Mouse (Mus musculus) erythroblast, embryonic 14.5 days (primary cell): Measurements from ENCODE around the gene Atad5.

Source experiments
- GATA1 ChIP-seq: IDR thresholded peaks from 2 replicates; pipeline ENCODE4 v1.6.1; 2012; ENCODE audit warnings: low read length, inconsistent platforms, mixed read lengths
- TAL1 ChIP-seq: IDR thresholded peaks from 3 replicates; pipeline ENCODE4 v1.6.1; 2012; ENCODE audit warnings: low read length, inconsistent platforms, mixed read lengths

GRCm38 (mm10) chr11:80135954-80136683 lies 46.9 kb downstream of the Atad5 start:
- TF ChIP-seq TAL1 (no peak), GATA1 (no peak)
